Mouse (Mus musculus): Measurements from ENCODE around the gene Sstr4. TPM values are rescaled to one million over a fixed set of nuclear protein-coding genes. Genes with fewer than 3 reads are reported as not detected.

Sstr4 gene
- total and polyA plus RNA-seq, 3 experiments: not detected

DNA sequence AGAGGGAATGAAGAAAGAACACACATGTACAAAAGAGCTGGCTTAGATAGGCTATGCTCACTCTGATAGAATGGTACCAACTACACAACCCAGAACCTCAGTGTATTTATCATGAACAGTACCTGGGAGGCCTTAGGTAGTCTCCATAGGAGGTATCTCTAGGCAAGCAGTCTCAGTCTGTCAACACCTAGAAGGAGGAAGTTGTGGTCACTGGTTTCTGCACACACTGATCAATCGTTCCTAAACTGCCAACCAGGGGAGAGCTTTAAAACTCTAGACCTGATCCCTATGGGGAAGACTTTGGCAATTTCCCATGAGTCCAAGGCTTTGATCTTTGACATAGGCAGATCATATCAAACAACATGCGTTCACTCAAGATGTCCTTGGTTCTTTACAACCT is 44.7 kb upstream of the Sstr4 start:
- Histone ChIP-seq H3K27me3 (ENCODE audit: control insufficient read depth in 1 of 2, insufficient read depth in 2 of 2, low read length in 2 of 2) (no peaks in the 10 kb centered on the region), H3K4me1 (ENCODE audit: control insufficient read depth in 1 of 2, insufficient read depth in 2 of 2, low read length in 2 of 2) (no peaks in the 10 kb centered on the region), H3K36me3 (ENCODE audit: control insufficient read depth in 1 of 2, insufficient read depth in 2 of 2, low read length in 2 of 2) (no peaks in the 10 kb centered on the region), H3K9ac (ENCODE audit: control insufficient read depth, low read depth, low read length, poor library complexity, severe bottlenecking) (no peak overlapping the region), H3K79me2 (ENCODE audit: control insufficient read depth, insufficient read depth, low read length, poor library complexity) (no peaks in the 10 kb centered on the region), H3K4me3 (ENCODE audit: control insufficient read depth in 1 of 2, insufficient read depth in 1 of 2, low read depth in 2 of 2, low read length in 2 of 2) (no peak overlapping the region), H3K9me3 (replicated peaks; ENCODE audit: insufficient read depth, low read length) (no peaks in the 10 kb centered on the region), H3K27ac (ENCODE audit: control insufficient read depth, low read depth, low read length) (no peak overlapping the region)
- TF ChIP-seq ZMIZ1 (IDR thresholded peaks at IDR 0.05; ENCODE audit: low read depth, low read length) (no peak), BHLHE40 (IDR thresholded peaks at IDR 0.05; ENCODE audit: borderline replicate concordance, low read depth, low read length) (no peak), JUND (IDR thresholded peaks at IDR 0.05; ENCODE audit: low read depth, low read length) (no peak), MYB (IDR thresholded peaks at IDR 0.05; ENCODE audit: low read depth, low read length) (no peak), MAFK (IDR thresholded peaks at IDR 0.05; ENCODE audit: borderline replicate concordance, low read depth, low read length) (no peak), POLR2A (IDR thresholded peaks at IDR 0.05; ENCODE audit: control insufficient read depth in 1 of 2, insufficient read depth in 1 of 2, low read depth in 1 of 2, low read length in 2 of 2, poor library complexity in 1 of 2) (no peak), TCF12 (IDR thresholded peaks at IDR 0.05; ENCODE audit: low read depth, low read length) (no peak), HCFC1 (IDR thresholded peaks at IDR 0.05; ENCODE audit: low read depth, low read length) (no peak), KAT2A (conservative IDR thresholded peaks at IDR 0.05; ENCODE audit: low read depth, low read length) (no peak), CTCF (IDR thresholded peaks at IDR 0.05 in 2 of 3, conservative IDR thresholded peaks at IDR 0.05 in 1 of 3; ENCODE audit: control insufficient read depth in 1 of 3, insufficient read depth in 1 of 3, low read depth in 2 of 3, low read length in 3 of 3, poor library complexity in 1 of 3, severe bottlenecking in 1 of 3) (no peak)
- DNase-seq (ENCODE audit: low read depth, low spot score): no peak

DNA sequence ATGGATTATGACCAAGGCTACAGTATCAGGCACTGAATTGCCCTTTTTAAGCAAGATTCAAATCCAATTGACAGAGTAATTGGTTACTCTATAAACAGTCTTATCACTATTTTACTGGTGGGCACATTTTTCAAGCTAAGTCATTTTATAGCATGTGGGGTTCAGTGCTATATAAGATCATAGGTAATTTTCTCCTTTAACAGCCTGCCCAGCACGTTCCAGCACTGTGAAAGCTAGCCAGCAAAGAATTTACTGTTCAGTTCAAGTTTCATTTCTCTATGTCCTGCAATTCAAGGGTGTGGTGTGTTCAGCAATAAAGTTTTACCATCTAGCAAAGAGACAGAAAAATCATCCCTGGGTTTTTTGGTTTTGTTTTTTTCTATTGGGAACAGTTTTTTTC is 42.5 kb upstream of the Sstr4 start:
- DNase-seq (ENCODE audit: low read depth, low spot score): no peak
- H3K79me2 ChIP-seq (ENCODE audit: control insufficient read depth, insufficient read depth, low read length, poor library complexity): no peaks in the 10 kb centered on the region

DNA sequence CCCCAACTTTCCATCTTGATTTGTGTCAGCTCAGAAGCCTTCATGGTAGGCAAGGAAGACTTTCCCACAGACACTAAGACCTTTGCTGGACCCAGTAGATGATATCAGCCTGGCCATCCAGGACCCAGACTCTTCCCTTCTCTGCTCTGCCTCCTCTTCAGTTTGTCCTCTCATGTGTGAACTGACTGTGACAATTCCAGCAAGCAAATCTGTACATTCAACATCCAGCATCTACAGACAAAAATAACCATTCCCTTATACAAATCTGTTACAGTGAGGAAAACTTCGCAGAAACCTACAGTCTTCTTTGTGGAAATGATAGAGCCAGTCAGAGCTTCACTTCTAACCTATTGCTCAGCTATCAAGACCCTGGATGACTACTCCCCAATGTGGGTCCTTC is 38.0 kb upstream of the Sstr4 start:
- Histone ChIP-seq H3K79me2 (ENCODE audit: control insufficient read depth, insufficient read depth, low read length, poor library complexity) (no peaks in the 10 kb centered on the region), H3K27me3 (ENCODE audit: control insufficient read depth in 1 of 2, insufficient read depth in 2 of 2, low read length in 2 of 2) (no peaks in the 10 kb centered on the region), H3K9me3 (replicated peaks; ENCODE audit: insufficient read depth, low read length) (no peaks in the 10 kb centered on the region), H3K27ac (ENCODE audit: control insufficient read depth, low read depth, low read length) (no peak overlapping the region), H3K4me3 (ENCODE audit: control insufficient read depth in 1 of 2, insufficient read depth in 1 of 2, low read depth in 2 of 2, low read length in 2 of 2) (no peak overlapping the region), H3K4me1 (ENCODE audit: control insufficient read depth in 1 of 2, insufficient read depth in 2 of 2, low read length in 2 of 2) (no peaks in the 10 kb centered on the region), H3K36me3 (ENCODE audit: control insufficient read depth in 1 of 2, insufficient read depth in 2 of 2, low read length in 2 of 2) (no peaks in the 10 kb centered on the region), H3K9ac (ENCODE audit: control insufficient read depth, low read depth, low read length, poor library complexity, severe bottlenecking) (no peak overlapping the region)
- TF ChIP-seq ELF1 (IDR thresholded peaks at IDR 0.05; ENCODE audit: low read depth, low read length): no peak
- no peak for TF ChIP-seq TAL1 (IDR thresholded peaks at IDR 0.05; ENCODE audit: low read length)
- TF ChIP-seq RCOR1 (IDR thresholded peaks at IDR 0.05; ENCODE audit: low read depth, low read length): no peak
- no peak for TF ChIP-seq MAFK (IDR thresholded peaks at IDR 0.05; ENCODE audit: borderline replicate concordance, low read depth, low read length)
- TF ChIP-seq BHLHE40 (IDR thresholded peaks at IDR 0.05; ENCODE audit: borderline replicate concordance, low read depth, low read length): no peak
- no peak for TF ChIP-seq CHD1 (IDR thresholded peaks at IDR 0.05; ENCODE audit: low read depth, low read length)
- TF ChIP-seq MAZ (IDR thresholded peaks at IDR 0.05; ENCODE audit: low read depth, low read length): no peak
- no peak for TF ChIP-seq JUND (IDR thresholded peaks at IDR 0.05; ENCODE audit: low read depth, low read length)
- TF ChIP-seq EP300 (IDR thresholded peaks at IDR 0.05; ENCODE audit: low read depth in 1 of 2, low read length in 2 of 2): no peak
- no peak for TF ChIP-seq TCF12 (IDR thresholded peaks at IDR 0.05; ENCODE audit: low read depth, low read length)
- no peak for TF ChIP-seq ETS1 (IDR thresholded peaks at IDR 0.05; ENCODE audit: low read depth, low read length)
- no peak for TF ChIP-seq CHD2 (IDR thresholded peaks at IDR 0.05; ENCODE audit: low read length)
- no peak for TF ChIP-seq SIN3A (IDR thresholded peaks at IDR 0.05; ENCODE audit: low read length)
- no peak for TF ChIP-seq ZKSCAN1 (IDR thresholded peaks at IDR 0.05; ENCODE audit: low read depth, low read length)
- TF ChIP-seq NRF1 (IDR thresholded peaks at IDR 0.05; ENCODE audit: insufficient read depth, low read depth, low read length, poor library complexity, severe bottlenecking): no peak
- no peak for TF ChIP-seq POLR2AphosphoS5 (IDR thresholded peaks at IDR 0.05; ENCODE audit: borderline replicate concordance, low read depth, low read length)
- TF ChIP-seq MXI1 (IDR thresholded peaks at IDR 0.05; ENCODE audit: low read depth, low read length): no peak
- TF ChIP-seq E2F4 (IDR thresholded peaks at IDR 0.05; ENCODE audit: borderline replicate concordance, low read depth, low read length): no peak
- no peak for TF ChIP-seq GABPA (IDR thresholded peaks at IDR 0.05; ENCODE audit: low read depth, low read length)
- no peak for DNase-seq (ENCODE audit: low read depth, low spot score)

More for the DNA sequence above, 42.5 kb upstream of the Sstr4 start:
- Histone ChIP-seq H3K4me3 (ENCODE audit: control insufficient read depth in 1 of 2, insufficient read depth in 1 of 2, low read depth in 2 of 2, low read length in 2 of 2) (no peak overlapping the region), H3K9me3 (replicated peaks; ENCODE audit: insufficient read depth, low read length) (no peaks in the 10 kb centered on the region), H3K36me3 (ENCODE audit: control insufficient read depth in 1 of 2, insufficient read depth in 2 of 2, low read length in 2 of 2) (no peaks in the 10 kb centered on the region), H3K9ac (ENCODE audit: control insufficient read depth, low read depth, low read length, poor library complexity, severe bottlenecking) (no peak overlapping the region), H3K27ac (ENCODE audit: control insufficient read depth, low read depth, low read length) (no peak overlapping the region), H3K4me1 (ENCODE audit: control insufficient read depth in 1 of 2, insufficient read depth in 2 of 2, low read length in 2 of 2) (no peaks in the 10 kb centered on the region), H3K27me3 (ENCODE audit: control insufficient read depth in 1 of 2, insufficient read depth in 2 of 2, low read length in 2 of 2) (no peaks in the 10 kb centered on the region)
- no peak for TF ChIP-seq MYC (IDR thresholded peaks at IDR 0.05; ENCODE audit: low read depth, low read length)
- TF ChIP-seq RCOR1 (IDR thresholded peaks at IDR 0.05; ENCODE audit: low read depth, low read length): no peak
- no peak for TF ChIP-seq TAL1 (IDR thresholded peaks at IDR 0.05; ENCODE audit: low read length)
- no peak for TF ChIP-seq GABPA (IDR thresholded peaks at IDR 0.05; ENCODE audit: low read depth, low read length)
- TF ChIP-seq ZMIZ1 (IDR thresholded peaks at IDR 0.05; ENCODE audit: low read depth, low read length): no peak
- no peak for TF ChIP-seq BHLHE40 (IDR thresholded peaks at IDR 0.05; ENCODE audit: borderline replicate concordance, low read depth, low read length)
- TF ChIP-seq ETS1 (IDR thresholded peaks at IDR 0.05; ENCODE audit: low read depth, low read length): no peak

All from MEL (cell line).